Comparison of ENCODE assay signal across 8 mouse cellular contexts in the genomic region with DNA sequence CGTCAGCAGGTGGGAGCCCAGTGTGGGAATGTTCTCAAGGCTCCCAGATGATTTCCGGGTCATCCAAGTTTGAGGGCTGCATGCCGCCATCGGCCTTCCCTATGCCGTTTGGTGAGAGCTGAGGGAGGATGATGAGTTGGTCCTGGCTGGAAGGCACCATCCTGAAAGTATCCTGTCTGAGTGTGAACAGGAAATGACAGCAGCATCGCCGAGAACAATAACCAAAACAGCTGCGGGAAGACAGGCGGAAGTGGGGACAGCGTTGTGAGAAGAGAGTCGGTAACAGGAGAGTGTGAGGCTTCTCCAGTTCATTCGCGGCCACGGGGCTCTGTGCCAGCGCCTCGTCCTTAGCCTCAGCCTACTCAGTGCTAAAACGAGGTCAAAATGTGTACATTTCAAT. TPM values are rescaled to one million over a fixed set of nuclear protein-coding genes. Genes with fewer than 3 reads are reported as not detected.
DNase-seq lines count a peak whose midpoint lies in the region; ATAC-seq and TF ChIP-seq lines count a peak whose summit lies in the region.
"Had no signal": no experiment of that assay in that cellular context is flagged by ENCODE, and none has a peak within 500 bp of the region (broad histone marks: within the 10 kb centered on the region; RNA-seq: fewer than 3 reads in every experiment).

No protein-coding gene starts in this region.

- H3K4me2 ChIP-seq in forebrain, embryonic 13.5 days, result no peak overlapping the region
- H3K4me2 ChIP-seq: neural tube, embryonic 13.5 days had no signal

- no peak for ATAC-seq in erythroblast, adult 5-6 weeks (replicated peaks; ENCODE audit: low FRiP score, poor library complexity, severe bottlenecking)
- ATAC-seq in forebrain, embryonic 13.5 days, result no peak
- no peak for ATAC-seq in megakaryocyte-erythroid progenitor cell, adult 5-6 weeks (replicated peaks; ENCODE audit: low FRiP score, low TSS enrichment, poor library complexity, severe bottlenecking)

- H3K36me3 ChIP-seq in kidney, adult 2 months (ENCODE audit: control insufficient read depth, insufficient read depth, low read length), result no peaks in the 10 kb centered on the region
- no peaks in the 10 kb centered on the region for H3K36me3 ChIP-seq in megakaryocyte, embryonic 14.5 days (replicated peaks; ENCODE audit: low read length)
- no peaks in the 10 kb centered on the region for H3K36me3 ChIP-seq in forebrain, embryonic 13.5 days (ENCODE audit: poor library complexity, severe bottlenecking)
- H3K36me3 ChIP-seq: neural tube, embryonic 13.5 days had no signal

- peaks cover 7% of the 10 kb centered on the region for H3K9me3 ChIP-seq in megakaryocyte, embryonic 14.5 days
- no peaks in the 10 kb centered on the region for H3K9me3 ChIP-seq in forebrain, embryonic 13.5 days (replicated peaks)
- H3K9me3 ChIP-seq: neural tube, embryonic 13.5 days had no signal

- H3K4me1 ChIP-seq in kidney, adult 2 months (ENCODE audit: control insufficient read depth, insufficient read depth, low read length), result no peaks in the 10 kb centered on the region
- peaks cover 13% of the 10 kb centered on the region for H3K4me1 ChIP-seq in megakaryocyte, embryonic 14.5 days
- H3K4me1 ChIP-seq in forebrain, embryonic 13.5 days, result no peaks in the 10 kb centered on the region
- H3K4me1 ChIP-seq: neural tube, embryonic 13.5 days had no signal

- TF ChIP-seq CTCF in kidney, adult 2 months (conservative IDR thresholded peaks at IDR 0.05; ENCODE audit: insufficient read depth, insufficient read length, low read depth, low read length), result no peak

- H3K27me3 ChIP-seq in kidney, adult 2 months (replicated peaks; ENCODE audit: control insufficient read depth, insufficient read depth, low read length), result no peaks in the 10 kb centered on the region
- no peaks in the 10 kb centered on the region for H3K27me3 ChIP-seq in megakaryocyte, embryonic 14.5 days (replicated peaks)
- H3K27me3 ChIP-seq in forebrain, embryonic 13.5 days, result no peaks in the 10 kb centered on the region
- H3K27me3 ChIP-seq: neural tube, embryonic 13.5 days had no signal

- peak; percentile 30 for DNase-seq in Muller cell, postnatal 12 days (ENCODE audit: inconsistent ontology term)
- DNase-seq in adrenal gland, postnatal 25 days, result peak; percentile 39
- DNase-seq in kidney, adult 2 months, result peak; percentile 84

- peak overlapping the region; percentile 67 for H3K27ac ChIP-seq in kidney, adult 2 months (ENCODE audit: insufficient read depth, low read depth, low read length)
- no peak overlapping the region for H3K27ac ChIP-seq in forebrain, embryonic 13.5 days
- H3K27ac ChIP-seq: neural tube, embryonic 13.5 days had no signal

- H3K9ac ChIP-seq in forebrain, embryonic 13.5 days, result no peak overlapping the region
- H3K9ac ChIP-seq: neural tube, embryonic 13.5 days had no signal

- no peak for TF ChIP-seq POLR2A in kidney, adult 2 months (IDR thresholded peaks at IDR 0.05; ENCODE audit: low read depth, low read length)

- H3K4me3 ChIP-seq in kidney, adult 2 months (ENCODE audit: insufficient read depth, low read depth, low read length), result no peak overlapping the region
- H3K4me3 ChIP-seq in megakaryocyte, embryonic 14.5 days (replicated peaks), result peak overlapping the region; percentile 17
- no peak overlapping the region for H3K4me3 ChIP-seq in forebrain, embryonic 13.5 days
- H3K4me3 ChIP-seq: neural tube, embryonic 13.5 days had no signal

- 57% methylated on average over 17 of the region's 17 CpGs for WGBS in kidney, adult 2 months
- 84% methylated on average over 17 of the region's 17 CpGs for WGBS in forebrain, embryonic 13.5 days

RNA-seq across cellular contexts. Expression of a gene that starts 30.7 kb away (rescaled TPM):
- 150 and 155 TPM in 2 replicates for total RNA-seq in adrenal gland, postnatal 25 days (2021)
- polyA plus RNA-seq in kidney, adult 2 months (2012; rRNA removed), result 2,043 and 2,340 TPM in 2 replicates
- polyA plus RNA-seq in megakaryocyte, embryonic 14.5 days (2012; ENCODE audit: insufficient read depth, low replicate concordance), result 0.29 TPM in 1 of 2 replicates, not detected in the other
- 6.3 and 12.3 TPM in 2 replicates for total RNA-seq in erythroblast, adult 5-6 weeks (2015; ENCODE audit: low replicate concordance)
- 6.0 and 11.8 TPM in 2 replicates for total RNA-seq in erythroblast, adult 5-6 weeks (2017; ENCODE audit: low replicate concordance)
- 493 and 531 TPM in 2 replicates for polyA plus RNA-seq in forebrain, embryonic 13.5 days (2015; fragmentation: Nextera tagmentation; extraction: Ambion mirVana)
- 6.7 and 20.9 TPM in 2 replicates for total RNA-seq in megakaryocyte-erythroid progenitor cell, adult 5-6 weeks (2014; fragmentation: Nextera tagmentation)
- 1.1 and 2.1 TPM in 2 replicates for total RNA-seq in megakaryocyte-erythroid progenitor cell, adult 5-6 weeks (2017)

RNA-seq across cellular contexts. Expression of a gene that starts 32.9 kb away (rescaled TPM):
- total RNA-seq in adrenal gland, postnatal 25 days (2021), result 9.6 and 11.3 TPM in 2 replicates
- 9.4 TPM in 2 replicates for polyA plus RNA-seq in kidney, adult 2 months (2012; rRNA removed)
- polyA plus RNA-seq in megakaryocyte, embryonic 14.5 days (2012; ENCODE audit: insufficient read depth, low replicate concordance), result not detected in 2 replicates
- not detected in 2 replicates for total RNA-seq in erythroblast, adult 5-6 weeks (2015; ENCODE audit: low replicate concordance)
- total RNA-seq in erythroblast, adult 5-6 weeks (2017; ENCODE audit: low replicate concordance), result not detected in 2 replicates
- 8.1 and 8.8 TPM in 2 replicates for polyA plus RNA-seq in forebrain, embryonic 13.5 days (2015; fragmentation: Nextera tagmentation; extraction: Ambion mirVana)
- not detected in 2 replicates for total RNA-seq in megakaryocyte-erythroid progenitor cell, adult 5-6 weeks (2014; fragmentation: Nextera tagmentation)
- 1.1 TPM in 1 of 2 replicates, not detected in the other for total RNA-seq in megakaryocyte-erythroid progenitor cell, adult 5-6 weeks (2017)

Comparison
In these comparisons a context has a peak if more than half of its experiments do, and no peak if none do; other contexts are left out.
1. DNase-seq: peak in every context shown above with its lines; median percentile 84 in kidney, adult 2 months; 39 in adrenal gland, postnatal 25 days; 30 in Muller cell, postnatal 12 days.